Mouse (Mus musculus) neural tube, embryonic 13.5 days (tissue): Measurements from ENCODE around the gene Gm10945. TPM values are rescaled to one million over a fixed set of nuclear protein-coding genes. Genes with fewer than 3 reads are reported as not detected.

Source experiments
- ATAC-seq: fragments of 200-750 bp; cut with Nextera tagmentation; 2 replicates; pipeline ENCODE4 v1.8.0; 2017; ENCODE audit warnings: low read depth, mild to moderate bottlenecking, moderate TSS enrichment, moderate library complexity
- H3K27ac ChIP-seq: fragments of 300-500 bp; sonication (generic); replicated peaks from 2 replicates; pipeline ENCODE4 v1.5.1; 2015; ENCODE audit warnings: moderate library complexity, mild to moderate bottlenecking, inconsistent platforms
- H3K27me3 ChIP-seq: fragments of 300-500 bp; sonication (generic); 2 replicates; pipeline ENCODE4 v1.6.1; 2015; ENCODE audit warnings: mild to moderate bottlenecking, inconsistent platforms
- H3K36me3 ChIP-seq: fragments of 300-500 bp; sonication (generic); 2 replicates; pipeline ENCODE4 v1.6.1; 2015; ENCODE audit warnings: mild to moderate bottlenecking, inconsistent platforms
- H3K4me1 ChIP-seq: fragments of 300-500 bp; sonication (generic); replicated peaks from 2 replicates; pipeline ENCODE4 v1.6.1; 2015; ENCODE audit warnings: inconsistent platforms
- H3K4me2 ChIP-seq: fragments of 300-500 bp; sonication (generic); 2 replicates; pipeline ENCODE4 v1.6.1; 2015; ENCODE audit warnings: inconsistent platforms, mild to moderate bottlenecking, moderate library complexity
- H3K4me3 ChIP-seq: fragments of 300-500 bp; sonication (generic); 2 replicates; pipeline ENCODE4 v1.5.1; 2015; ENCODE audit warnings: mild to moderate bottlenecking, inconsistent platforms
- H3K9ac ChIP-seq: fragments of 300-500 bp; sonication (generic); 2 replicates; pipeline ENCODE4 v1.6.1; 2015; ENCODE audit warnings: moderate library complexity, mild to moderate bottlenecking, inconsistent platforms
- H3K9me3 ChIP-seq: fragments of 300-500 bp; sonication (generic); 2 replicates; pipeline ENCODE4 v1.6.1; 2016; ENCODE audit warnings: inconsistent platforms
- WGBS: fragments of 180-500 bp; shearing (Covaris S2); methylation state at CpG from one replicate; pipeline ENCODE4 v1.1.7; 2015; 5-methylcytosine and 5-hydroxymethylcytosine counted together
- polyA plus RNA-seq: library from polyadenylated mRNA; unstranded; fragments of >200 nt; fragmentation: Nextera tagmentation; extraction: Ambion mirVana; gene quantifications from 2 replicates; pipeline ENCODE4 v1.2.1, GENCODE M21; 2015

Gm10945 gene
- polyA plus RNA-seq = not detected in 2 replicates

- 95% methylated on average over 2 of the region's 2 CpGs for WGBS
- Histone ChIP-seq H3K36me3 (no peaks in the 10 kb centered on the region), H3K4me1 (no peaks in the 10 kb centered on the region), H3K4me3 (no peak within 1 kb of the TSS), H3K27me3 (no peaks in the 10 kb centered on the region), H3K9ac (no peak within 1 kb of the TSS), H3K27ac (no peak within 1 kb of the TSS), H3K4me2 (no peak within 1 kb of the TSS), H3K9me3 (no peaks in the 10 kb centered on the region)
- no peak for ATAC-seq
These were observed at the start of gene Gm10945 for GRCm38 (mm10) chr10:6761287-6761811. Gm10945 (minus strand) TSS chr10:6761761.

- ATAC-seq = no peak
- H3K27me3 ChIP-seq = peaks cover 11% of the 10 kb centered on the region
- no peak overlapping the region for H3K27ac ChIP-seq
- 0 out of 2 replicates have a peak overlapping the region, but pooled peaks have one; percentile 15 for H3K4me3 ChIP-seq
- peak overlapping the region; percentile 58; the same call in 1 of the 2 replicates for H3K4me2 ChIP-seq
- no peaks in the 10 kb centered on the region for H3K36me3 ChIP-seq
- no peak overlapping the region for H3K9ac ChIP-seq
- H3K9me3 ChIP-seq = no peaks in the 10 kb centered on the region
- H3K4me1 ChIP-seq = peaks cover 4% of the 10 kb centered on the region; the same call in 1 of the 2 replicates
These were observed 28.7 kb upstream of the Gm10945 start for GRCm38 (mm10) chr10:6790226-6790625.

- Histone ChIP-seq H3K9me3 (no peaks in the 10 kb centered on the region), H3K36me3 (no peaks in the 10 kb centered on the region), H3K9ac (peak overlapping the region; percentile 60), H3K4me2 (peak overlapping the region; percentile 58), H3K4me3 (peak overlapping the region; percentile 37), H3K27me3 (peaks cover 11% of the 10 kb centered on the region), H3K4me1 (peaks cover 4% of the 10 kb centered on the region; the same call in 1 of the 2 replicates), H3K27ac (no peak overlapping the region)
- ATAC-seq = peak; percentile 89
- 5% methylated on average over 25 of the region's 25 CpGs for WGBS
These were observed 27.1 kb upstream of the Gm10945 start for GRCm38 (mm10) chr10:6788517-6789237.

- H3K9ac ChIP-seq = no peak within 1 kb of the TSS
- WGBS = 89% methylated on average over 3 of the region's 3 CpGs
- H3K4me2 ChIP-seq = no peak within 1 kb of the TSS
- no peak within 1 kb of the TSS for H3K27ac ChIP-seq
- no peak within 1 kb of the TSS for H3K4me3 ChIP-seq
- no peaks in the 10 kb centered on the region for H3K36me3 ChIP-seq
- no peaks in the 10 kb centered on the region for H3K4me1 ChIP-seq
- no peaks in the 10 kb centered on the region for H3K9me3 ChIP-seq
- no peak for ATAC-seq
- H3K27me3 ChIP-seq = no peaks in the 10 kb centered on the region
These were observed 3.4 kb downstream of the Gm10945 start, which contains the start of gene Oprm1 for GRCm38 (mm10) chr10:6758206-6758605. Oprm1 (plus strand) TSS chr10:6758506.

- WGBS = 93% methylated on average over 5 of the region's 5 CpGs
- Histone ChIP-seq H3K27me3 (no peaks in the 10 kb centered on the region), H3K4me1 (no peaks in the 10 kb centered on the region), H3K36me3 (no peaks in the 10 kb centered on the region), H3K4me2 (no peak overlapping the region), H3K27ac (no peak overlapping the region), H3K9me3 (no peaks in the 10 kb centered on the region), H3K4me3 (no peak overlapping the region), H3K9ac (no peak overlapping the region)
- no peak for ATAC-seq
These were observed 8.2 kb downstream of the Gm10945 start for GRCm38 (mm10) chr10:6753375-6753774.

- H3K9ac ChIP-seq = no peak overlapping the region
- H3K27me3 ChIP-seq = no peaks in the 10 kb centered on the region
- no peaks in the 10 kb centered on the region for H3K36me3 ChIP-seq
- no peak overlapping the region for H3K27ac ChIP-seq
- H3K4me1 ChIP-seq = no peaks in the 10 kb centered on the region
- 96% methylated on average over 3 of the region's 3 CpGs for WGBS
- H3K4me3 ChIP-seq = no peak overlapping the region
- no peak for ATAC-seq
- H3K9me3 ChIP-seq = no peaks in the 10 kb centered on the region
- H3K4me2 ChIP-seq = no peak overlapping the region
These were observed 33.1 kb downstream of the Gm10945 start for GRCm38 (mm10) chr10:6728469-6728868.

- peak; percentile 53; the same call in 1 of the 2 replicates for ATAC-seq
- 61% methylated on average over 1 of the region's 1 CpGs for WGBS
- Histone ChIP-seq H3K4me3 (no peak overlapping the region), H3K4me1 (no peaks in the 10 kb centered on the region), H3K27me3 (no peaks in the 10 kb centered on the region), H3K9me3 (no peaks in the 10 kb centered on the region), H3K4me2 (no peak overlapping the region), H3K9ac (no peak overlapping the region), H3K36me3 (no peaks in the 10 kb centered on the region), H3K27ac (no peak overlapping the region)
These were observed 37.8 kb downstream of the Gm10945 start for GRCm38 (mm10) chr10:6723765-6724164.

GRCm38 (mm10) chr10:6717181-6717948 lies 44.2 kb downstream of the Gm10945 start:
- no peak for ATAC-seq
- 84% methylated on average over 4 of the region's 4 CpGs for WGBS
- H3K27ac ChIP-seq = no peak overlapping the region

GRCm38 (mm10) chr10:6705226-6705885 lies 56.2 kb downstream of the Gm10945 start:
- H3K27me3 ChIP-seq = no peaks in the 10 kb centered on the region
- no peak for ATAC-seq
- no peak overlapping the region for H3K4me3 ChIP-seq
- H3K9ac ChIP-seq = no peak overlapping the region
- H3K4me2 ChIP-seq = no peak overlapping the region
- no peaks in the 10 kb centered on the region for H3K36me3 ChIP-seq
- H3K4me1 ChIP-seq = no peaks in the 10 kb centered on the region
- H3K9me3 ChIP-seq = no peaks in the 10 kb centered on the region
- H3K27ac ChIP-seq = no peak overlapping the region
- WGBS = 98% methylated on average over 1 of the region's 1 CpGs

More at GRCm38 (mm10) chr10:6717181-6717948, 44.2 kb downstream of the Gm10945 start:
- H3K4me2 ChIP-seq = no peak overlapping the region
- H3K9me3 ChIP-seq = no peaks in the 10 kb centered on the region
- no peak overlapping the region for H3K4me3 ChIP-seq
- no peak overlapping the region for H3K9ac ChIP-seq
- H3K4me1 ChIP-seq = no peaks in the 10 kb centered on the region
- no peaks in the 10 kb centered on the region for H3K36me3 ChIP-seq
- H3K27me3 ChIP-seq = no peaks in the 10 kb centered on the region

- H3K36me3 ChIP-seq = no peaks in the 10 kb centered on the region
- ATAC-seq = no peak
- H3K4me3 ChIP-seq = no peak overlapping the region
- H3K27me3 ChIP-seq = no peaks in the 10 kb centered on the region
- WGBS = 53% methylated on average over 13 of the region's 13 CpGs
- no peak overlapping the region for H3K9ac ChIP-seq
- no peaks in the 10 kb centered on the region for H3K4me1 ChIP-seq
- H3K9me3 ChIP-seq = no peaks in the 10 kb centered on the region
- H3K4me2 ChIP-seq = peak overlapping the region; percentile 15; the same call in 1 of the 2 replicates
- H3K27ac ChIP-seq = no peak overlapping the region
These were observed 67.2 kb downstream of the Gm10945 start for GRCm38 (mm10) chr10:6694218-6694850.
